Mouse (Mus musculus) E14TG2a.4 (cell line): ENCODE results near the gene Vps13d.

Experiments
- H3K27me3 ChIP-seq: 2 replicates; pipeline ENCODE4 v1.6.1; 2014; ENCODE audit warnings: low read length, control low read depth; ENCODE audit not compliant: insufficient read depth
- H3K36me3 ChIP-seq: 2 replicates; pipeline ENCODE4 v1.6.1; 2014; ENCODE audit warnings: low read length, control low read depth; ENCODE audit not compliant: insufficient read depth
- H3K4me1 ChIP-seq: replicated peaks from 2 replicates; pipeline ENCODE4 v1.6.1; 2014; ENCODE audit warnings: low read depth, low read length, control low read depth
- H3K4me3 ChIP-seq: replicated peaks from 2 replicates; pipeline ENCODE4 v1.5.1; 2014; ENCODE audit warnings: mild to moderate bottlenecking, low read length
- H3K9me3 ChIP-seq: 2 replicates; pipeline ENCODE4 v1.6.1; 2014; ENCODE audit warnings: low read length, control low read depth
- CTCF ChIP-seq: conservative IDR thresholded peaks from 2 replicates; pipeline ENCODE4 v1.5.1; 2014; ENCODE audit warnings: low read length
- NANOG ChIP-seq: IDR thresholded peaks from 2 replicates; pipeline ENCODE4 v1.6.1; 2014; ENCODE audit warnings: borderline replicate concordance, low read length, mixed read lengths
- POU5F1 ChIP-seq: IDR thresholded peaks from 2 replicates; pipeline ENCODE4 v1.6.1; 2014; ENCODE audit warnings: low read length, borderline replicate concordance

Vps13d gene

GRCm38 (mm10) chr4:144983821-144984371 lies 210.9 kb downstream of the Vps13d start:
- Histone ChIP-seq H3K4me3 (no peak overlapping the region), H3K27me3 (no peaks in the 10 kb centered on the region), H3K36me3 (peaks cover 13% of the 10 kb centered on the region), H3K9me3 (no peaks in the 10 kb centered on the region), H3K4me1 (peaks cover 5% of the 10 kb centered on the region)
- TF ChIP-seq POU5F1 (no peak), NANOG (no peak), CTCF (no peak)

- Histone ChIP-seq H3K27me3 (no peaks in the 10 kb centered on the region), H3K4me1 (peaks cover 5% of the 10 kb centered on the region), H3K36me3 (peaks cover 13% of the 10 kb centered on the region), H3K4me3 (no peak overlapping the region), H3K9me3 (no peaks in the 10 kb centered on the region)
- TF ChIP-seq CTCF = no peak
- TF ChIP-seq POU5F1 = no peak
- TF ChIP-seq NANOG = no peak
Measured at GRCm38 (mm10) chr4:144983228-144983744, 211.5 kb downstream of the Vps13d start.

- no peaks in the 10 kb centered on the region for H3K9me3 ChIP-seq
- TF ChIP-seq CTCF = no peak
- no peak for TF ChIP-seq POU5F1
- TF ChIP-seq NANOG = no peak
- H3K36me3 ChIP-seq = peaks cover 24% of the 10 kb centered on the region
- no peak overlapping the region for H3K4me3 ChIP-seq
- no peaks in the 10 kb centered on the region for H3K27me3 ChIP-seq
- peaks cover 5% of the 10 kb centered on the region for H3K4me1 ChIP-seq
Measured at GRCm38 (mm10) chr4:144980811-144981551, 213.8 kb downstream of the Vps13d start.

- TF ChIP-seq POU5F1 (no peak), NANOG (no peak), CTCF (no peak)
- H3K27me3 ChIP-seq = no peaks in the 10 kb centered on the region
- peaks cover 32% of the 10 kb centered on the region for H3K36me3 ChIP-seq
- H3K9me3 ChIP-seq = no peaks in the 10 kb centered on the region
- H3K4me3 ChIP-seq = no peak overlapping the region
- H3K4me1 ChIP-seq = peaks cover 5% of the 10 kb centered on the region
Measured at GRCm38 (mm10) chr4:144980110-144980509, 214.7 kb downstream of the Vps13d start.

- Histone ChIP-seq H3K4me1 (peaks cover 5% of the 10 kb centered on the region), H3K9me3 (no peaks in the 10 kb centered on the region), H3K36me3 (peaks cover 35% of the 10 kb centered on the region), H3K4me3 (no peak overlapping the region), H3K27me3 (no peaks in the 10 kb centered on the region)
- TF ChIP-seq POU5F1 = no peak
- no peak for TF ChIP-seq CTCF
- TF ChIP-seq NANOG = no peak
Measured at GRCm38 (mm10) chr4:144978039-144978438, 216.8 kb downstream of the Vps13d start.

GRCm38 (mm10) chr4:144977057-144977456 lies 217.7 kb downstream of the Vps13d start:
- Histone ChIP-seq H3K9me3 (no peaks in the 10 kb centered on the region), H3K36me3 (peaks cover 39% of the 10 kb centered on the region), H3K4me1 (peaks cover 5% of the 10 kb centered on the region), H3K27me3 (no peaks in the 10 kb centered on the region), H3K4me3 (no peak overlapping the region)
- TF ChIP-seq NANOG = no peak
- TF ChIP-seq CTCF = no peak
- no peak for TF ChIP-seq POU5F1

GRCm38 (mm10) chr4:144975505-144975904 lies 219.3 kb downstream of the Vps13d start:
- H3K27me3 ChIP-seq = no peaks in the 10 kb centered on the region
- H3K36me3 ChIP-seq = peaks cover 36% of the 10 kb centered on the region
- H3K4me1 ChIP-seq = no peaks in the 10 kb centered on the region
- TF ChIP-seq CTCF (no peak), NANOG (no peak), POU5F1 (no peak)
- H3K4me3 ChIP-seq = no peak overlapping the region
- H3K9me3 ChIP-seq = no peaks in the 10 kb centered on the region

- Histone ChIP-seq H3K9me3 (no peaks in the 10 kb centered on the region), H3K4me1 (no peaks in the 10 kb centered on the region), H3K36me3 (peaks cover 36% of the 10 kb centered on the region), H3K27me3 (no peaks in the 10 kb centered on the region), H3K4me3 (no peak overlapping the region)
- TF ChIP-seq CTCF = no peak
- TF ChIP-seq POU5F1 = no peak
- TF ChIP-seq NANOG = no peak
Measured at GRCm38 (mm10) chr4:144974458-144974857, 220.3 kb downstream of the Vps13d start.
